Mouse (Mus musculus) heart, embryonic 16.5 days (tissue): Measurements from ENCODE around the gene Kif15. TPM values are rescaled to one million over a fixed set of nuclear protein-coding genes. Genes with fewer than 3 reads are reported as not detected.

Source experiments
- ATAC-seq: fragments of 200-750 bp; cut with Nextera tagmentation; replicated peaks from 2 replicates; pipeline ENCODE4 v1.8.0; 2017; ENCODE audit warnings: moderate number of reproducible peaks; ENCODE audit not compliant: insufficient read depth, low FRiP score; ENCODE audit errors: extremely low read depth
- H3K27ac ChIP-seq: fragments of 300-500 bp; sonication (generic); 2 replicates; pipeline ENCODE4 v1.5.1; 2014; ENCODE audit warnings: mild to moderate bottlenecking, low read length, control low read depth, moderate library complexity
- H3K27me3 ChIP-seq: fragments of 300-500 bp; sonication (generic); 2 replicates; pipeline ENCODE4 v1.6.1; 2014; ENCODE audit warnings: low read length, mixed read lengths; ENCODE audit not compliant: control insufficient read depth, insufficient read depth
- H3K36me3 ChIP-seq: fragments of 300-500 bp; sonication (generic); 2 replicates; pipeline ENCODE4 v1.6.1; 2014; ENCODE audit not compliant: control insufficient read depth, insufficient read depth
- H3K4me1 ChIP-seq: fragments of 300-500 bp; sonication (generic); 2 replicates; pipeline ENCODE4 v1.6.1; 2014; ENCODE audit warnings: low read length, mixed read lengths; ENCODE audit not compliant: control insufficient read depth, insufficient read depth
- H3K4me2 ChIP-seq: fragments of 300-500 bp; sonication (generic); 2 replicates; pipeline ENCODE4 v1.6.1; 2014; ENCODE audit warnings: low read depth, mild to moderate bottlenecking, control low read depth, low read length
- H3K4me3 ChIP-seq: fragments of 300-500 bp; sonication (generic); 2 replicates; pipeline ENCODE4 v1.5.1; 2014; ENCODE audit warnings: mild to moderate bottlenecking, control low read depth, low read length
- H3K9ac ChIP-seq: fragments of 300-500 bp; sonication (generic); 2 replicates; pipeline ENCODE4 v1.6.1; 2014; ENCODE audit warnings: low read length, control low read depth
- H3K9me3 ChIP-seq: fragments of 300-500 bp; sonication (generic); replicated peaks from 2 replicates; pipeline ENCODE4 v1.6.1; 2016; ENCODE audit warnings: low read length; ENCODE audit not compliant: control insufficient read depth
- WGBS: fragments of 180-500 bp; shearing (Covaris S2); extraction: QIAGEN DNeasy Blood & Tissue Kit; methylation state at CpG from one replicate; pipeline ENCODE4 v1.1.7; 2014; 5-methylcytosine and 5-hydroxymethylcytosine counted together
- polyA plus RNA-seq: library from polyadenylated mRNA; unstranded; fragments of >200 nt; fragmentation: Nextera tagmentation; extraction: Ambion mirVana; gene quantifications from 2 replicates; pipeline ENCODE4 v1.2.1, GENCODE M21; 2015

Kif15 gene
- polyA plus RNA-seq, 1 experiment from 2014 or later, result 26.6 TPM

GRCm38 (mm10) chr9:123004718-123005117 lies 53.9 kb downstream of the Kif15 start:
- H3K4me3 ChIP-seq, result no peak overlapping the region
- no peak for ATAC-seq
- peaks cover 33% of the 10 kb centered on the region for H3K36me3 ChIP-seq
- no peak overlapping the region for H3K4me2 ChIP-seq
- WGBS, result 92% methylated on average over 2 of the region's 2 CpGs
- H3K9ac ChIP-seq, result no peak overlapping the region
- H3K4me1 ChIP-seq, result no peaks in the 10 kb centered on the region
- no peaks in the 10 kb centered on the region for H3K27me3 ChIP-seq
- H3K9me3 ChIP-seq, result no peaks in the 10 kb centered on the region
- no peak overlapping the region for H3K27ac ChIP-seq

GRCm38 (mm10) chr9:123006071-123006470 lies 55.2 kb downstream of the Kif15 start:
- no peak overlapping the region for H3K4me3 ChIP-seq
- WGBS, result 84% methylated on average over 6 of the region's 6 CpGs
- no peak overlapping the region for H3K27ac ChIP-seq
- H3K27me3 ChIP-seq, result no peaks in the 10 kb centered on the region
- peaks cover 31% of the 10 kb centered on the region for H3K36me3 ChIP-seq
- no peak for ATAC-seq
- H3K9me3 ChIP-seq, result no peaks in the 10 kb centered on the region
- no peak overlapping the region for H3K9ac ChIP-seq
- H3K4me2 ChIP-seq, result no peak overlapping the region
- no peaks in the 10 kb centered on the region for H3K4me1 ChIP-seq

DNA sequence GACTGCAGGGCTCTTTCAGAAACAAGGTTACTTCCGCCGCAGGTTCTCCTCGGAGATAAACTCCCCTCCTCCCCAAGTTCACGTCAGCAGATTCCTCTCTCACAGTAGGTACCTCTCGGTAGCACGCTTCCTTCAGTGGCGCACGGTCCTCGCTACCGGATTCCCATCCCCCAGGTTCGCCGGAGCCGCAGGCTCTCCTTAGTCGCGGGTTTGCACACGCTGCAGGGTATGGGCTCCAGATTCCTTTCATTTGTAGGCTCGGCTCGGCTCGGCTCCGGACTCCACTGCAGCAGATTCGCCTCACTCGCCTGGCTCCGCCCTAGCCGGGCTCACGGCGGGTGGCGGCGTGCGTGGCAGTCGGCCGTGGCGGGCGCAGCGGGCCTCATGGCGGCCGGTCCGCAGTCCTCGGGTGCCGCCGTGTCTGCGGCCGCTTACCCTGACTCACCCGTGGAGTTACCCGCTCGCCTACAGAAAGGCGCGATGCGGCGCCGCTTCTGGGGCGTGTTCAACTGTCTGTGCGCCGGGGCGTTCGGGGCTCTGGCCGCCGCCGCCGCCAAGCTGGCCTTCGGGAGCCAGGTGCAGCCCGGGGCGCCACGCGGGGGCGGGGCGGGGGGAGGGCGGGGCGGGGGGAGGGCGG lies 70.3 kb downstream of the Kif15 start, which contains the start of gene Tmem42:
Tmem42 (plus strand) TSS at position 332 of the 637 bp plus-strand sequence.
- H3K9ac ChIP-seq, result peak within 1 kb of the TSS; percentile 86
- H3K9me3 ChIP-seq, result no peaks in the 10 kb centered on the region
- under 1% methylated on average over 59 of the region's 69 CpGs for WGBS
- ATAC-seq, result peak; percentile 96
- peak within 1 kb of the TSS; percentile 84 for H3K4me2 ChIP-seq
- peaks cover 20% of the 10 kb centered on the region for H3K4me1 ChIP-seq
- peaks cover 5% of the 10 kb centered on the region for H3K36me3 ChIP-seq
- peak within 1 kb of the TSS; percentile 78 for H3K4me3 ChIP-seq
- no peaks in the 10 kb centered on the region for H3K27me3 ChIP-seq
- peak within 1 kb of the TSS; percentile 94 for H3K27ac ChIP-seq

DNA sequence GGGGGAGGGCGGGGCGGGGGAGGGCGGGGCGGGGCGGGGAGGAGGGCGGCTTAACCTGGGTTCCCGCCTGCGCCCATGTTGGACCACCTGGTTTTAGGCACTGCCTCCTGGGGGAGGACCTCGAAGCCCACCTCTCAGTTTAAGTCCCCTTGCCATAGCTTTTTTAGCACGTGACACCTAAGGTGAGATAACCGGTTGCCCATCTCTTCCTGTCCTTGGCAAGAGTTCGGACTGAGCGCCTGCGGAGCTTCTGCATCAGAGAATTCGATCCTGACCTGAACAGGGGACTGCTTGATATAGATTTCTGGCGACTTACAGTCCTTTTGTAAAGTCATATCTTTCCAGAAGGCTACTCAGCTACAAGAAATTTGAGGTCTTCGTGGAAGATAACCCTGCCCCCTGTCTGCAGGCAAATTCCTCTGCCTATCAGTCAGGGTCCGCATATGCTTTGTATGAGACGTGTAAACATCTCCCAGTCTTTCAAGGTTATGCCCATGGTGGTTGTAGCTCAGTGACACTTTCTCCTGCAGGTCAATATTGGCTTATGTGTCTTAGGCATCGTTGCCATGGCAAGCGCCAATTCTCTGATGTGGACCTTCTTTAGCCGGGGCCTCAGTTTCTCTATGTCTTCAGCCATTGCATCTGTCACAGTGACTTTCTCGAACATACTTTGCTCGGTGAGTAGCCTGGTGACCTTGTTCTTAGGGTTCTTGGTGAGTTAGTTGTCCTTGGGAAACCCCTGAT lies 71.0 kb downstream of the Kif15 start:
- ATAC-seq, result peak; percentile 1; the same call in 1 of the 2 replicates
- no peak overlapping the region for H3K27ac ChIP-seq

DNA sequence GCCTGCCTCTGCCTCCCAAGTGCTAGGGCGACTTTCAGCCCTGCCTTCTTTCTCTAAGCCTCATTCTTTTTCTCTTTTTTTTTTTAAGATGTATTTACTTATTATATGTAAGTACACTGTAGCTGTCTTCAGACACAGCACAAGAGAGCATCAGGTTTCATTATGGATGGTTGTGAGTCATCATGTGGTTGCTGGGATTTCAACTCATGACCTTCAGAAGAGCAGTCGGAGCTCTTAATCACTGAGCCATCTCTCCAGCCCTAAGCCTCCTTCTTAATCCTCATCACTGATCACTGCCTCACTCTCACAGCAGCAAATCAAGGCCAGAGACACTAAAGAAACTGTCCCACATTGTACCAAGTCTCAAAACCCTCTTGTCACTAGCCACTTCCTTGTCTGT lies 73.4 kb downstream of the Kif15 start:
- WGBS, result 86% methylated on average over 2 of the region's 2 CpGs

More for the DNA sequence above, 71.0 kb downstream of the Kif15 start:
- WGBS, result 32% methylated on average over 18 of the region's 24 CpGs
- Histone ChIP-seq H3K4me2 (peak overlapping the region; percentile 84), H3K9ac (peak overlapping the region; percentile 59), H3K4me1 (peaks cover 20% of the 10 kb centered on the region), H3K4me3 (peak overlapping the region; percentile 78), H3K9me3 (no peaks in the 10 kb centered on the region), H3K27me3 (no peaks in the 10 kb centered on the region), H3K36me3 (peaks cover 4% of the 10 kb centered on the region)

GRCm38 (mm10) chr9:123031496-123032246 lies 80.8 kb downstream of the Kif15 start:
- no peaks in the 10 kb centered on the region for H3K27me3 ChIP-seq
- no peaks in the 10 kb centered on the region for H3K9me3 ChIP-seq
- WGBS, result 74% methylated on average over 13 of the region's 13 CpGs
- no peak overlapping the region for H3K27ac ChIP-seq
- H3K36me3 ChIP-seq, result no peaks in the 10 kb centered on the region
- no peak overlapping the region for H3K4me3 ChIP-seq
- H3K4me1 ChIP-seq, result no peaks in the 10 kb centered on the region
- no peak overlapping the region for H3K4me2 ChIP-seq
- H3K9ac ChIP-seq, result no peak overlapping the region
- ATAC-seq, result no peak

More for the DNA sequence above, 73.4 kb downstream of the Kif15 start:
- no peak overlapping the region for H3K9ac ChIP-seq
- no peak overlapping the region for H3K27ac ChIP-seq
- H3K9me3 ChIP-seq, result no peaks in the 10 kb centered on the region
- H3K4me2 ChIP-seq, result no peak overlapping the region
- ATAC-seq, result no peak
- no peaks in the 10 kb centered on the region for H3K27me3 ChIP-seq
- H3K4me3 ChIP-seq, result no peak overlapping the region
- H3K36me3 ChIP-seq, result no peaks in the 10 kb centered on the region
- H3K4me1 ChIP-seq, result peaks cover 20% of the 10 kb centered on the region

DNA sequence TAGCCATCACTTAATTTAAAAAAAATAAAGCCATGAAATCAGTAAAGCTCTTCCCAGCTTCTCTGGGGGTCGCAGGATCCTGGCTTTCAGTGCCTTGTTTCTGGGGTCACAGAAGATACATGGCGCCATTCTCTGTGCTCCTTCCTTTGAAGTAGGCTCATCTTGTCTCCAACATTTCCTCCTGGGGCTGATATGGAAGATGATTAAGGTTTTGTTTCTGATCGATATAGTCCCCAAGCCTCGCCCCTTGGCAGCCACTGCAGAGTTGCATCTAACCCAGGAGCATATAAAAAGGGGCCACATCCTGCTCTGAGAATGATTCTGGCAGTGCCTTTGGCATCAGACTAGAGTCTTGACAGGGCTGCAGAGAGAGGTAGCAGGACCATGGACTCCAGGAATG lies 83.6 kb downstream of the Kif15 start, which contains the start of gene Tgm4:
Tgm4 (plus strand) TSS at position 301 of the 400 bp plus-strand sequence.
- WGBS, result 76% methylated on average over 4 of the region's 4 CpGs
- no peak within 1 kb of the TSS for H3K4me2 ChIP-seq

GRCm38 (mm10) chr9:123047665-123048064 lies 96.8 kb downstream of the Kif15 start:
- no peak for ATAC-seq
- no peaks in the 10 kb centered on the region for H3K9me3 ChIP-seq
- H3K4me2 ChIP-seq, result no peak overlapping the region
- no peaks in the 10 kb centered on the region for H3K4me1 ChIP-seq
- no peak overlapping the region for H3K4me3 ChIP-seq
- H3K9ac ChIP-seq, result no peak overlapping the region
- 90% methylated on average over 1 of the region's 1 CpGs for WGBS
- no peak overlapping the region for H3K27ac ChIP-seq
- H3K27me3 ChIP-seq, result no peaks in the 10 kb centered on the region
- H3K36me3 ChIP-seq, result no peaks in the 10 kb centered on the region

More for the DNA sequence above, 83.6 kb downstream of the Kif15 start, which contains the start of gene Tgm4:
- no peaks in the 10 kb centered on the region for H3K9me3 ChIP-seq
- no peaks in the 10 kb centered on the region for H3K4me1 ChIP-seq
- H3K4me3 ChIP-seq, result no peak within 1 kb of the TSS
- no peak for ATAC-seq
- no peak within 1 kb of the TSS for H3K27ac ChIP-seq
- H3K36me3 ChIP-seq, result no peaks in the 10 kb centered on the region
- no peak within 1 kb of the TSS for H3K9ac ChIP-seq
- no peaks in the 10 kb centered on the region for H3K27me3 ChIP-seq
